Mouse (Mus musculus) cerebellum, adult 2 months (tissue): Measurements from ENCODE around the gene Mical3.

ENCODE experiments used
- CTCF ChIP-seq: fragments of 200-500 bp; IDR thresholded peaks from 2 replicates; pipeline ENCODE4 v1.5.1; 2011; ENCODE audit warnings: low read depth, mild to moderate bottlenecking, control low read depth, low read length, moderate library complexity, borderline replicate concordance; ENCODE audit not compliant: insufficient read depth
- POLR2A ChIP-seq: fragments of 200-500 bp; IDR thresholded peaks from 2 replicates; pipeline ENCODE4 v1.6.1; 2011; ENCODE audit warnings: low read length, control low read depth, borderline replicate concordance; ENCODE audit not compliant: insufficient read depth

- no peak for TF ChIP-seq POLR2A
- no peak for TF ChIP-seq CTCF
Measured at GRCm38 (mm10) chr6:121035929-121036328, 94.9 kb downstream of the Mical3 start.
